Mouse (Mus musculus) heart, adult 9 months (tissue): ENCODE data around the gene Nkiras2.
"Not testable (repeated sequence)": the region's sequence is repeated elsewhere in the genome, so short reads cannot be mapped to it uniquely, and the experiment has no call there.

ENCODE experiments used
- DNase-seq, 2 experiments: peaks; one replicate each; pipeline ENCODE4 v3.0.0; 2022; ENCODE audit warnings: low spot score in 2 of 2

Gene Nkiras2

GRCm38 (mm10) chr11:100628862-100629352 is 9.9 kb downstream of the Nkiras2 start:
- DNase-seq, result no peak

DNA sequence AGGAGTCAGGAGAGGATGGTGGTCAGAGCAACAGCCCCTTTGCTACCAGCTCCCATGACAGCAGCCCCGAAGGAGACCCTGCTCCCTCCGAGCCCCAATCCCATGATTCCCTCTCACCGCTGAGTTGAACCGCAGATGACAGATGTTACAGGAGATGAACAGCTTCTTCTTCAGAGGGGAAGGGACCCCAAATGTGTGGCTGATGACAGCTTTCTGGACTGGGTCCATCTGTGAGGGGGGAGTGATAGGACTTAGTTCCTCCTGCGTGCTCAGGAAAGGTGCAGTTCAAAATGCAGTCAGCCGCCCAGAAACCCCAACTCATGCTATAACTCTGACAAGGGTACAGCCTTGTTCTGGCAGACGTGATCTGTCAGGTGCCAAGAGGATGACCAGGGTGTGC is 15.5 kb downstream of the Nkiras2 start:
- DNase-seq, result no peak

DNA sequence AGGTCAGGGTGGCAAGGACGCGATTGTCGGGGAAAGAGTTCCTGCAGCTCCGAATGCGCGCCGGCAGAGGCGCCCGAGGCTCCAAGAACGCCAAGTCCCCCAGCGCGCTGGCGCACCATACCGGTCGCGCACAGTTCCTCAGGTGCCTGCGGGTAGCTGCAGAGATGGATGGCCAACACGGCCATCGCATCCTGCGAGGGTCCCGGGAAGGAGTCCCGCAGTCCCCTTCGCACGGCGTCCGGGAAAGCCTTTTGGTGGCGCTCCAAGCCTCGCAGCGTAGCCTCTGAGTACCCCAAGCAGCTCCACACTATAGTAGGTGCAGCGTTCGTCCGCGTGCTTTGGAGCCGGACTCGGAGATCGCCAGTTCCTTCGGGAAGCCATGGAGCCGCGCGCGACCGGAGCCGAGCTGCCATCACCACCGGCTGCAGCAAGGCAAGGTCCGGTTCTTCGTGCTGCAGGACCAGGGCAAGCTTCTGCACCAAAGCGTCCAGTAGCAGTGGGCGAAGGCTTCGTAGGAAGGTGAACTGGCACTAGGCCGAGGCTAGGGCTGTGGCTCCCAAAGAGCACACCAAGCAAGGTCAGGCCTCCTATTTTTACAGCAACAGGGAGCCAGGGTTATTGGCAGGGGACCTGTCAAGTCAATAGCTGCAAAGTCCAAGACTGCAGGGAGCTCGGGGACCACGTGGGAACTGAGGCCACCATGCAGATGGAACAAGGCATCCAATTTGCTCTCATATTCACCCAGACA is 21.3 kb downstream of the Nkiras2 start:
- no peak for DNase-seq

DNA sequence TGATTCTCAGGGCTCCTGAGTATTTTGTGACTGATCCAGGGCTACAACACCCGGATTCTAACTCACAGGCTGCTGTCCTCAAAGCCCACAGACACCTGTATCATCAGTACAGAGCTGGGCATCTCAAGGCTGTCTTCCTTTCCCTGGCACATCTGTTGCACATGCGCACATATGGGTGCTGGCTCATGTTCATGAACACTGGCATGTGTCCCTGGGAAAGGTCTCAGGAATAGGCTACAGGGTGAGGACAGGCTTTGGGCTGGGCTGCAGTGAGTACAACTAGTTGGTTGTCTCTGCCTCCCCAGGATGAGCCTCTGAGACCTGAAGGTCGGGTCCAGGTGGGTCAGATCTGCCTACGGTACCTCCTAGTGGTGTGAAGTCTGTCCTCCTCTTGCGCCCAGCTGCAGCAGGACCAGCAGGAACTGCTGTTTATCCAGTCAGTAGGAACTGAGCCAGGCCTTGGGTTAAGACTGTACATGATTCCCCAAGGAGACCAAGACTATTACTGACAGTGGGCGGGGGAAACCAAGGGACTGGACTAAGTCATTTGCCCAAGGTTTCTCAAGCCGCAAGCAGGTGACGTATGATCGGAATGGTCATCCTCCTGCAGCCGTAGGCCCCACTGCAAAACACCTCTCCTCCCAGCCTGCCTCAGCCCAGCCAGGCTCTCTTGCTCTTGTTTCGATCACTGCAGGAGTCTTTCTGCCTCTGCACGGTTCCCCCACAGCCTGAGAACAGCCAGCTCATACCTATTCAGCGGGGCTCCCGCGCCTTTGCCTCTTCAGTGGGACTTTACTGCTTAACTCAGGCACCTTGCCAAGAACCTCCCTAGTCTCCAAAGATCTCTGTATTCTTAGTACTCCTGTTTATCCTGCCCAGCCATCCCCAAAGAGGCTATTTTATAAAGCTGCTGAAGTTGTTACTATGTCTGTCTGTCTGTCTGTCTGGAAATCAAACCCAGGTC is 24.9 kb downstream of the Nkiras2 start:
- no peak for DNase-seq

DNA sequence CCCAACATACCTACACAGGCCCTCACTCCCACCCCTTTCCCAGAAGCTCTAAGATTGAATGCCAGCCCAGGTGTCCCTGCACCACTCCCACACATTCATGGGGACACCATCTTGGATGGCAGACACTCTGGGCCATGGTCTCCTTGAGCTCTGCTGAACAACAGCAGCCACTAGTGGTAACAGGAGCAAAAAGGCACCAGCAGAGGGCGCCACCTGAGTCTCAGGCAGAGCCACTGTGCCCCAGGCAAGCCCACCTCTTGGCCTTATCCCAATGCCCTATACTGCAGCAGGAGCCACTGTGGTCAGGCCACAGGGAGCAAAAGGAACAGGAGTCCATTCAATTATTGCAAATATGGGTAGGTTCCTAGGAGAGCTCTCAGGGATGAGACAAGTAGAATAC is 27.2 kb downstream of the Nkiras2 start:
- DNase-seq, result no peak

DNA sequence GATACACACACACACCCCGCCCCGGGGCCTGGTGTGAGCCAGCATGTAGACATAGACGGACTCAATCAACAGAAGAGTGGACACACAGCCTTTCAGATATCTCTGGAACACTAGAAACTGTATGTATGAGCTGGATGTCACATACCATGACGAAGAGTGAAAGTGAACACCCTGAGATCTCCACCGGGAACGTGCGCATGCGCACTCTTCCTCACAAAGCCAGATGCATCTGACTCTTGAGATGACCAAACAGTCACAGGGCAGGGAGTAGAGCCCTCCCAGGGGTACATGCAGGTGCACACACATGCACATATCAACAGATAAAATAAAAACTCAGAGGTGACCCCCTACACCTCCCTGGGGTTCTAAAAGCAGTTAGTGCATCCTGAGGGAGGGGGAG is 29.4 kb downstream of the Nkiras2 start:
- DNase-seq, result no peak

GRCm38 (mm10) chr11:100651205-100651604 is 32.2 kb downstream of the Nkiras2 start:
- no peak for DNase-seq

DNA sequence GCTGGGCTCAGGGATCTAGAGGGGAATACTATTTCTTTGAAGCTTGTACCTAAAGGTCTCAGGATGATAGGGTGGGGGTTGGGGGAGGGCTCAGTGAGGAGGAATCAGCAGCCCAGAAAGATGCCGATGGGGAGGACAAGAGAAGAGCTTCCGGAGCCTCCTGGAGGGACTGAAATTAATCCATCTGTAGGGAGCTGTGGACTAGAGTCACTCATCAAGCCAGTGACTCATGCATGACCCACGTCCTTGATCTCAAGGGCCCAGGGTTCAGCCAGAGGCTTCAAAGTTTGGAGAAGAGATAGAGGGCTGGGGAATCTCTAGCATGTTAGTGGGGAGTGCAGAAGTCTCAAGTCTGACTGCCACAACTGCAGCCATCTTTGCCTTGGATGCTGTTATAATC is 32.7 kb downstream of the Nkiras2 start:
- no peak for DNase-seq

- DNase-seq, result not testable (repeated sequence)
These were observed 36.5 kb downstream of the Nkiras2 start for GRCm38 (mm10) chr11:100655589-100655988.

- no peak for DNase-seq
These were observed 37.4 kb downstream of the Nkiras2 start for GRCm38 (mm10) chr11:100656458-100656857.

- no peak for DNase-seq
These were observed 40.8 kb downstream of the Nkiras2 start for GRCm38 (mm10) chr11:100659806-100660205.

DNA sequence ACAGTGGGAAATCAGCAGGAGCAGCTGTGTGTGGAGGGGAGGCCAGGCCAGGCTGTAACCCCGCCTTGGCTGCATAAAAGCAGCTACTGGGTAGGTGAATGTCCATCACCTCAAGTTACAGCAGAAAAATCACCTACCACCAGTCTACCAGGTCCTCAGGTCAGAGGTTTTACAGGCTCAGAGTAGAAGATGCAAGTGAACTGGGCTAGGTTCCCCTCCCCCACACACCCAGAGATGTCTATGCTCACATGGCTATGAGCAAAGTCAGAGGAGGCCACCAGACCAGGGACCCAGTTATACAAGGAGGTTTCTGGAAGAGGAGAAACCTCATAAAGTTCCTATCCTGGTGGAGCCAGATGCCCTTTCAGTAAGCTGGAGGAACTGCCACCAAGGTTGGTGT is 52.0 kb downstream of the Nkiras2 start:
- no peak for DNase-seq

DNA sequence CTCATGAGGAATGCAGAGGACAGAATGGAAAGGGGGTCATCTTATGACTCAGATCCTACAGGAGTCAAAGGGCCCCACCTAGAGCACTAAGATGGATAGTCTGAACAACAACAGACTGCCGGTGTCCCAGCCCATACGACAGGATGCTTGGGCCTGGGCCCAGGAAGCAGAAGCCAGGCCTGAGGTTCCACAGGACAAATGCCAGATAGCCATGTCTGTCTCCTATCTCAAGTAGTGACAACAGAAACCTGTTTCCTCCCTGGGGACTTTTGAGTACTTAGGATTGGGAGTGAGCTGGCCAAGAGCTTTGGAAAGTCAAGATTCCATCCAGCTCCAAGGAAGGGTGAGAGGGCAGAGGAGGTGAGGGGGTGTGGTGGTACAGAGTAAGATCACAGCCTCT is 52.9 kb downstream of the Nkiras2 start:
- peak; percentile 54 to 69 for DNase-seq

DNA sequence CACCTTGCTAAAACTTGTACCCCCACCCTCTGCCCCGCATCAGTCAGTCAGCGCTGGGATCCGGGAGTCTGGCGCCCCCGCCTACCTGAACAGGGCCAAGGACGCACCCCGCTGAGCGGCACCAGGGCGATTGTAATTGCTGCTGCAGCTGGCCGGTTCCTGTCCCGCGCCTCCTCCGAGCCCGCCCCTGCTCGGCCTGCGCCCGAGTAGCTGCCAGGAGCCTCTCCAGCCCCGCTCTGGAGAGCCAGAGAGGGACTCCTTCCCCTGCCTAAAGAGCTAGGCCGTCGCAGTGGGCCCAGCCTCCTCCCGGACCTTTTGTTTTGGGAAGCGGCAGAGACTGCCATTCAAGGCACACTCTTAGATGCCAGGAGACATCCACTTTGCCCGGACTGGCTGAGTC is 54.1 kb downstream of the Nkiras2 start:
- DNase-seq, result peak; percentile 50 to 63
